Mouse (Mus musculus): Measurements from ENCODE around the gene Ctnnbl1. TPM values are rescaled to one million over a fixed set of nuclear protein-coding genes. Genes with fewer than 3 reads are reported as not detected.

Ctnnbl1 gene
- total RNA-seq (2021) = 10 to 100 TPM; 20.6 to 22.6 TPM
- long read RNA-seq, experiment 1, transcript Ctnnbl1-201 (16 exons, 2,442 nt) = major isoform, 60 of 109 reads
- long read RNA-seq, experiment 1, partial matches to known transcripts = 38 of 109 reads
- long read RNA-seq, experiment 1, other reads (novel, unspliced or antisense) = 11 of 109 reads
- long read RNA-seq, experiment 2, transcript Ctnnbl1-201 (16 exons, 2,442 nt) = major isoform, 33 of 73 reads
- long read RNA-seq, experiment 2, partial matches to known transcripts = 33 of 73 reads
- long read RNA-seq, experiment 2, other reads (novel, unspliced or antisense) = 7 of 73 reads

DNA sequence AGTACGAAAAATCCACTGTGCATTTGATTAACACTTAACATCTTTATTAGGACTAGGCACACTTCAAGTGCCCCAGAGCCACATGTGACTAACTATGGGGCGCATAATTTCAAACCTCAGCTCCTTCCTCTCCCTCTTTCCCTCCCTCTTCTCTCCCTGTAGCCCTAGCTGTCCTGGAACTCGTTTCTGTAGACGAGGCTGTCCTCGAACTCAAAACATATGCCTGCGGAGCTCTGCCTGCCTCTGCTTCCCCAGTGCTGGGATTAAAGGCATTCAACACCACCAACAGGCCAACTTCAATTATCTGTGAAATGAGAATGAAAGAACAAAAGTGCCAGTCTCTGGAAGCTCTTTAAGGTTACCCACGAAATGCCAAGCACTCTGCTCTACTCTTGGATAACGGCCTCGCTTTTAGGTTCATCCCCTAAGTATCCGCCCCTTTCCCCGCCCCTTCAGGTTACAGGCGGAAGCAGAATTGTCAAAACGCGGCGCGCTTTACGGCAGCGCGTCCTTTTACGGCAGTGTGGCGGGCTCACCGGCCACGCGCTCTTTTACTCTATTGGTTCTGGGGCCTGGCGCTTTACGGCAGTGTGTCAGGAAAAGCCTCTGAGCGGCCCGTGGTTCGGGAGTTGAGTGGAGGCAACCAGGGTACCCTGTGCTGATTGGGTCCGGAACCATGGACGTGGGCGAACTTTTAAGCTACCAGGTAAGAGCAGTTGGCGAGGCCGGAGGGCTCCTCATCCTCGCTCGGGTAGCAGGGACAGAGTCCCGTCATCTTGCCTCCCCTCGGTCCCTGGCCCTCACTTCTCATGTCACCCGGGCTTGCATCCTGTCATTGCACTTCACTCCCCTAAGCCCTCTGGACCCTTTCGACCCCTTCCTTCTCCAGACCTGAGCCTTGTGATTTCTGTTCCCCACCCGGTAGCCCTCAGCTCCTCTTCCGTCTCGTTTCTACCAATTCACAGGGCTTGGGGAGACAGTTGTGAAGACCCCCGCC lies at the start of gene Ctnnbl1:
Gene Ctnnbl1, plus strand, starts transcription at position 548 of the 997 bp plus-strand sequence.
- peak; percentile 99 for DNase-seq

DNA sequence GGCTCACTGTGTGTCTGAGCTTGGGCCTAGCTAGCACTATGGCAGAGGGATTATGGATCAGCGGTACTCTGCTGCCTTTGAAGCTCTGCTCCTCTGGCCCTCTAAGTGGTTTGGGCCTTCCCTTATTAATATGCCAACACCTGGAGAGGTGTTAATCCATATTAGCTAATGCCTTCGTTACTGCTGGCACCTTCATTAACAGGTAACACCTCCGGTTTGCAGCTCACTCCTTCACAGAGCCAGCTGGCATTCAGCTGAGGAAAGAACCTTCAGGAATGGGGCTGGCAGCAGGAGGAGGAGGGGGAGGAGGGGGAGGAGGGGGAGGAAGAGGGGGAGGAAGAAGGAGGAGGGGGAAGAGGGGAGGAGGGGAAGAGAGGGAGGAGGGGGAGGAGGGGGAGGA lies 49.7 kb upstream of the Ctnnbl1 start:
- DNase-seq = no peak

DNA sequence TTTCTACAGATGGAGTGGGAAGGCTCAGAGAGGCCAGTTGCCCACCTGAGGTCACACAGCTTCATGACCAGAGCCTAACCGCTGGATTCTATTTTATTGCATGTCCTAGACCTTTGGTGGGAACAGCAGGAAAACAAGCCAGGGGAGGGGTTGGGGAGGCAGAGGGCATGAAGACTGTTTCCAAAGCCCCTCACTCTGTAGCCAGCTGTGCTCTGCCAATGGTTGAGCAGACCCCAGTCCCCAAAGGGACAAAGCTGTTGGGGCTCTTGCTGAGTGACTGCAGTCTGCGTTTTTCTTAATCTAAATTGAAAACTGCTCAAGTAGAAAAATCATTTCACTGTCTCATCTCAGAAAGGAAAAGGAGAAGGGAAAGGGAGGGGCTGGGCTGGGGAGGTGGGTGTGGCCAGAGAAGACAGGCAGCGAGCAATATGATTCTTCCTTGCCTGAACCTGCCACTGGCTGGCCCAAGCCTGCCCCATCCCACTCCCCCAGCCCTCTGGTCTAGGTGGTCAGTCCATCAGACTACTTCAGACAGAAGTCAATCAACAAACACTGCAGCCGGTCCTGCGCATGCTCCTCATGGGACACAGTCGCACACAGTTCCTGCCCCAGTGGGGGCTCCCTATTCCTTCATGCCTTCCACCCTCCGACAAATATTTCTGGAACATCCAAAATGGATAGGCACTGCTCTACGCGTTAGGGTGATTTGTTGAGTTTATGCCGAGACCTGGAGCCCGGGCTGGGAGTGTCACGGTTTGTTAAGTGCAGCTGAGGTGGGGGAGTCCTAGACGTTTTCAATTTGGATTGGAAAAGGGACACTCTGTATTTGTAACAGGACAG lies 45.7 kb upstream of the Ctnnbl1 start:
- DNase-seq = no peak

DNA sequence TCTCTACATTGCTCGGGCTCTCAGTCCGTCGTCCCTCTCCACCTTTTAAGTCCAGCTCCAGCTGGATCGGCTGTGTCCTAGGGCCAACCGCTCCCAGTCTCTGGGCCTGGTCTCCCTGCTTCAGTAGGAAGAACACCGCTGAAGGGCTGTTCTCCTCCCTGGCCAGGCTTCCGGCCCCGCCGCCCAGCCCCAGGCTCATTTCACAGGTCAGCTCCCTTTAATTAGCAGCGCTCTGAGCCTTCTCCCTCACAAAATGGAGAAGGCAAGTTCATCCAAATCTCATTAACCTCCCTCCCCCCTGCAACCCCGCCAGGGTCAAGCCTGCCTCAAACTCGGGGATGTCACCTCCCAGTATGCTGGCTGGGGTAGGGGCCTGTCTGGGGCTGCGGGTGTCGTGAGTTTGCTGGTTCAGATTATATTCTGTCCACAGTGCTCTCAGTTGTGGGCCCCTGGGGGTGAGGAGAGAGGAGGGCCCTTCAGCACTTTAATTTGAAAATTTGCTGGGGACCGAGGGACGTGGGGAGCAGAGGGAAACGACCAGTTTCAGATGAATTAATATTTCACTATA lies 44.8 kb upstream of the Ctnnbl1 start:
- no peak for DNase-seq

DNA sequence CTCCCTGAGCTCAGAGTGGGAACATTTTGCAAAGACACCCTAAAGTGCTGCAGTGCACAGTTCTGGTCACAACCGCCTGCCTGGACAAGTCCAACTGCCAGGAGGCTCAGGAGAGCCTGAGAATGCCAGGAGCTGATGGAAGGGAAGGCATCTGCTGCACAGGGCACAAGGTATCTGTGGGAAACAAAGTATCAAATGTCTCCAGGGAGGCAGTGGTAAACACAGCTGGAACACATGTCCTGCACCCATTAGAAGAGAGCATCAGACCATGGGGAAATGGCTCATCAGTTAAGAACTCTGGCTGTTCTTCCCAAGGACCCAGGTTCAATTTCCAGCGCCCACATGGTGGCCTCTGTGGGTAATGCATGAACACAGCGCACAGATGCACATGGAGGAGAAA lies 43.6 kb upstream of the Ctnnbl1 start:
- no peak for DNase-seq

DNA sequence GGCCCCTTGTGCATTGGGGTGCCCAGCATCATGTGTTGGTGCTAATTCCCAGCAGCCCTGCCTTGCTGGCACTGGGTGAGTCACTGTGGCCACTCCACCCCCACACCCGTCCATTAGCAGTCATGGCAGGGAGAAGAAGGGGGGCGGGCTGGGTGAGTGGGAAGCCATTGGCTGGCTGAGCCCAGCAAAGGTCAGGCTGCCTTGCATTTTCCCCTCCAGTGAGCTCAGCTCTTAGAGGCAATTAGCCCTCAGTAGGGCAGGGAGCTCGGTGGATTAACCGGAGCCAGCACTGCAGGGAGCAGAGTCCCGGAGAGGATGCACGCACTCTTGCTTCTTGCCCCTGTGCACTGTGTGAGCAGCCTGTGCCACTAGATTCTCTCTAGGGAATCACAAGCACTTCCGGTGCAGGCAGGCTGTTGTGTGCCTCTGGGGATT lies 40.9 kb upstream of the Ctnnbl1 start:
- peak; percentile 38 for DNase-seq

DNA sequence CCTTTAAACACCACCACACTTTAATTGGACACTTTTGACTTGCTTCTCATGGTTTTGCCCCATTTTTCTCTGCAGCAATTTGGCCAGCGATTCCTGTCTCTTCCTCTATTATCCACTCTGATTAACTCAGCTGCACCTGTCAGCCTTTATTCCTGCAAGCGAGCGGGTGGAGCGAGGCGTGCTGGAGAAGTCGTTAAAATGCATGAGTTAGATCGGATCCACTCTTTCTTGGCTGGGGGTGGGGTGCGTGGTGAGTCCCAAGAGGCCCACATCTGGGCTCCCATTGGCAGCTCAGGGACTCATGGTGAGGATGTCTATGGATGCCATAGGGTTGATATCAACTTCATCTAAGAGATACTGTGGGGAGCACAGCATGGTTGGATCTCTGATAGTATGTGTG lies 34.0 kb upstream of the Ctnnbl1 start:
- DNase-seq = no peak

DNA sequence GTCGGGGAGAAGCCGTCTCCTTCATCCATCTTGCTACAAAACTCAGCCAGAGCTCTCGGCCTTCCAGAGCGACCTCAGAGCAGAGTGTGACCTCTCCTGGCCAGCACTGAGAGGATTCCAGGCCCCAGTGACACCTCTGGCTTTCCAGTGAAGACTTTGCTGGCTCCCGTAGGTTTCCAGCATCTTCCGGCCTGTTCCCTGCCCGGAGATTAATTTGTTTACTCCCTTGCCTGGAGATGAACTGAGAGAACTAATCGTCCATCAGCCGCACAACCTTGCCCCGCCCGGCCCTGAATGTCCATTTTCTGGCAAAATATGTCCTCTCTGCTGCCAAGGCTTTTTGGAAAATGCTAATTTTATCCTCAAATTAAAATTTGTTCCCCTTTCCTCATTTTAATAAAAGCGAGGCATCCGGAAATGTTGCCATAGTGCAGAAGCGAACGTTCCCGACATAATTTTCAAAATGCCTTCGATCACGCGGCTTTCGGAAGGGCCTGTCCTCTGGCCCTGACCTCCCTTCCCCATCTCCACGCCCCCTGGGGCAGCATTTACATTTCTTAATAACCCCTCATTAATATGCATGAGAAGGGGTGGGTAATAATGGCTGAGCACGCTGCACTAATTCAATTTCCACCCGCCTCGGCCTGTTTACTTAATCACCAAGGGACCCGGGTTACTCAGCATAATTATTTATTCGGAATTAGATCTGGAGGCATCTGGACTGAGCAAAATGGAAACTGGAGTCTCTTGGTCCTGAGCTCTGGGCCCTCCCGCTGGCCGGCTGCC lies 32.0 kb upstream of the Ctnnbl1 start:
- DNase-seq = peak; percentile 8

DNA sequence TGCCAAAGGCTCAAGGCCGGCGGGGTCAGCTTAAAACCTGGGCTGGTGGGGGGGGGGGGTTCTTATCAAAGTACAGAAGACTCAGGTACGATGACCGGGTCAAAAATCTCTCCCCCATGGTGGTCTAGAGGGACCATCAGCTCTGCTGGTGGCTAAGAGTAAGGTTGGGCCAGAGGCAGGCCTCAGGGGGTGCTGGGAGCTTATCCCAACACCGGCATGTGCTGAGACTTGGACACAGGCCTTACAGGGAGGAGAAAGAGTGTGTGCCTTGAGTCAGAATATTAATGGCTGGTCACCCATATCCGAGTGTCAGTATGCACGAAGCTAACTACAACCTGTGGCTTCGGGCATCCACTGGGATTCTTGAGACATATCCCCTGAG lies 31.4 kb upstream of the Ctnnbl1 start:
- DNase-seq = no peak

DNA sequence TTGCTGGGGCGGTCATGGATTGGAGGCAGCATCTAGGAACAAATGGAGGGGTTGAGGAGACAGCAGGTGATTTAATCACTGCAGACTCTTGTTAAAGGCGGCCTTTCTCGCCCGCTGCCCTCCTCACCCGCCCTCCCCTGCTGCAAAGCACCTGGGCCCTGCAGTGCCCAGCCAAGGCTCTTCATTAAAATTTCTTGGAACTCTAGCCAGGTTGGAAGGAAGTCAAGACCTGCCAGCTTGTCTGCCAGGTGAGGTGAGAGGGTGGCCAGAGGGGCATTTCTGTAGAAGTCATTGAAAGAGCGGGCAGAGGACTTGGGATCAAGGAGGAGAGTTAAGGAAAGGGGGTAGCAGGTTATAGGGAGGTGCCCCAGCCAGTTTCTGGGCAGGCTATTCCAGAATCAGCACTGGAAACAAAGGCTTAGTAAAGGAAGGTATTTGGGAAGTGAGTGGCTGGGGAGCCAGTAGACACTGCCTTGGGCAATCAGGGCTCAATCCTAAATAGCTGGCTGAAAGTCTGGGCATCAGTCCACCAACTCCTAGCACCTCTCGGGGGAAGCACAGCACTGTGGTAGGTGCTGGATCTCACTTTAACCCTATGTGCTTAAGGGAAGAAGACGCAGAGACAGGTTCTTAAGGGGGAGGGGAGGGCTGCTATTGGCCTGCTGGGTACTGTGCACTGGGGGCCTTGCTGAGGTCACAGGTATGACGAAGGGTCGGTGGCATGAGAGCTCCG lies 29.8 kb upstream of the Ctnnbl1 start:
- DNase-seq = no peak

DNA sequence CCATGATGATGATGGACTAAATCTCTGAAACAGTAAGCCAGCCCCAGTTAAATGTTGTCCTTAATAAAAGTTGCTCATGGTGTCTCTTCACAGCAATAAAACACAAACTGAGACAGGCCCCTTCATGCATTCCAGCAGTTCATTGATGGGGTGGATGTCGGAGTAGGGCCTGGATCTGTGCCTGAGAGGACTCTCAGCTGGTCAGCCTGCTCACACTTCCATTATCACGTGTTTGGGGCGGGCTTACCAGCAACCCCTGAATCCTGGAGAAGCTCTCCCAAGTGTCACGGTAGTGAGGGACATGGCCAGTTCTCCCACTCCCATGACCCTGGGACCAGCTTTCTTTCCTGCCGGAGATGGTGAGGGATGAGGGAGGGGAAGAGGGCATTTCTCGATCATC lies 24.5 kb upstream of the Ctnnbl1 start:
- DNase-seq = no peak

DNA sequence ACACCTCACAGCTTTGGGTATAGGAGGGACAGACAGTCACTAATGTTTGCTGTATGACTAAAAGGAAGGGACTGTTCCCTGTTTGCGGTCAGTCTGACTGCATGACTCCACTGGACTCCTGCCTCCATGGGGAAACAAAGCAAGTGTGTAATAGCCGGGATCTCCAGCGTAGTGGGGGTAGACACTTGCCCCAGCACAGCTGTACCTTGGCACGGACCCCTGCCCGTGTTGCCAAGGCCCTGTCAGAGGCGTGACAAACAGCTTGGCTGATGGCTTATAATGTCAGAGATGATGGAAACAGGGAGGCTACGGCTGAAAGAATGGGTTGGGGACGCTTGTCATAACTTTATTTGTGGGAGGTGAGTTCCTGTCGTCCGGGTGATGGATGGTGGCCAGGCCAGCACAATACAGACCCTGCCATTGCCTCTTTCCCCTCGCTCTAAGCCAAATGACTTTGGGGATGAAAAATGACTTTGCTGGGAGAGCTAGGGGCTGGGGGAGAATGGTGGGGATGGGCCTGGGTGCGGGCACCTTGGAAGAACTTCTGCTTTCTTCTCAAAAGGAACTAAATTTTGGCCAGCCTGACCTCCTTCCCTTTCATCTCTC lies 21.5 kb upstream of the Ctnnbl1 start:
- DNase-seq = peak; percentile 58

DNA sequence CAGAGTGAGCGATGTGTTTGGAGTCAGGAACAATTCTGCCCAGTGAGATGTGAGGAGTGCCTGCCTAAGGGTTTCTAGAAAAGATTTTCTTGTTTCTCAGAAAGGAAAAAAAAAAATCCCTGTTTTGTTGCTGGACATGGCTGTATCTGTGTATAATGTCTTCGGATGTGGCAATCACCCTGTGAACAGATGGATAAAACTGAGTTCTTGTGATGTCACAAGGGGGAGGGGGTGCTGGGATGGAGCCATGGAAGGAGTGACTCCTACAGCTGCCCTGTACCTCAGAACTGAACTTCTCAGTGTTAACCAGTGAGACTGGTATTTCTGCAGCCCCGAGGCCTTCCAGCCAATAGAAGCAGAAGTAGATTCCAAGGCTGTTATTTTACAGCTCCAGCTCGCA lies 18.8 kb upstream of the Ctnnbl1 start:
- no peak for DNase-seq

DNA sequence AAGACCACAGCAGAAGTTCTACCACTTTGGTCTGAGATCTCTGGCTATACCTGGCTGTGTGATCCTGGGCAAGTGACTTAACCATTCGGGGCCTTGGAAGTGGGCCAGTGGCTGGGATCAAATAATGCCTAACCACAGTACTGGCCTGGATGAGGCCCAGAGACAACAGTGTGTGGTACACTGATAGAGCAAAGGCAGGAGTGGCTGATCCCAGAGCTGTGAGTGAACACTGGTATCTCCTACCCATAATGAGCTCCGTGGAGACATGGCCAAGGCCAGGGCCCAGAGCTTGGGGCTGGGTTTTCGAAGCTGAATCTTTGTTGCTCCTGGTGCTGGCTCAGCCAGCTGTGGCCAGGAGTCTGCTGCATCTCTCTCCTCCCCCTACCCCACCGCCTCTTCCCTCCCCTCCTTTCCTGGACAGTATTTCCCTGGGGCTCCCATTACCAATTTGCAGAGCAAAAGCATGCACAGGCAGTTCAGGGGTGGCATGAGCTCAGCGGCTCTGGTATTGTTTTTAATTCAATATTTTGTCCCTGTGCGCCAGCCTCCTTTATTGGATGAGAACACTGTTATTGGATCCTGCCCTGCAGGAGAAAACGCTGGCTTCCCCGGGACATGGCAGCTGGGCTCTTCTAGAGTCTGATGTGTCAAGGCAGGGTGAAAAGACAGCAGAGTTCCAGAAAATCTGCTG lies 13.2 kb upstream of the Ctnnbl1 start:
- DNase-seq = peak; percentile 7

DNA sequence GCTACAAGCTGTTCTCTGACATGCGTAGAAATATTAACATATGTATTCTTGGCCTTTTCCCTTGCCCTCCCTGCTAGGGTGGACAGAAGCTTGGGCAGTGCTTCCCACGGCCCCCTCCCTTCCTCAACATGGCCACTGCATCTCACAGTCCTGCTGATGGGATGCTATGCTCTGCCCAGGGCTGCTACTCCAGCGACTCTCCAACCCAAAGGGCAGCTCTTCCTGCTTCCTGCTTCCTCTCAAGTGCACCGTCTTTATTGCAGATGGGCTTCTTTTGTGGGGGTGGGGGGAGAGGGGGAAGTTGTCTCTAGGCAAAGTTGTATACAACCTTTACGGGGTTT lies 12.7 kb upstream of the Ctnnbl1 start:
- DNase-seq = no peak

DNA sequence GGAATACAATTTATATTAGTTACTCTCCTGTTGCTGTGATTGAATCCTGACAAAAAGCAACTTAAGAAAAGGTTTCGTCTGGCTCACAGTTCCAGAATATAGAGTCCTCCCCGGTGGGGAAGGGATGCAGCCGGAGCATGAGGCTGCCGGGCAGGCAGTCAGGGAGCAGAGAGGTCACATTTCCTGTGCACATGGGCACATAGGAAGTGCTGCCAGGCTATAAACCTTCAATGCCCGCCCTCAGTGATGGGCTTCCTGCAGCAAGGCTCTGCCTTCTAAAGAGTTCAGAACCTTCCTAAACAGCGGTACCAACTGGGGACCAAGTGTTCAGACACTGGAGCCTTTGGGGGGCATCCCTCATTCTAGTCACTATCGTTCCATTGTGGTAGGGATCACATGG lies 7.4 kb downstream of the Ctnnbl1 start:
- DNase-seq = no peak

DNA sequence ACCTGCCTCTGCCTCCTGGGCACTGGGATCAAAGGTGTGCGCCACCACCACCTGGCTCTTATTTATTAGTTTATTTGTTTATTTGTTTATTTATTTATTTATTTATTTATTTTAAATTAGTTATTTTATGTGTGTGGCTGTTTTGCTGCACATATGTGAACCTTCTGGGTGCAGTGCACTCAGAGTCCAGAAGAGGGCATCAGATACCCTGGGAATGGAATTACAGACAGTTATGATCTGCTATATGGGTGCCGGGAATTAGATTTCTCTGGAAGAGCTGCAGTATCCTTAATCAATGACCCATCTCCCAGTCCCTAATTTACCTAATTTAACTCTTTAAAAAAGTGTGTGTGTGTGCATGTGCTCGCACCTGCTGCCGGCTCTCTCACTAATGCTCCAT lies 8.5 kb downstream of the Ctnnbl1 start:
- no peak for DNase-seq

DNA sequence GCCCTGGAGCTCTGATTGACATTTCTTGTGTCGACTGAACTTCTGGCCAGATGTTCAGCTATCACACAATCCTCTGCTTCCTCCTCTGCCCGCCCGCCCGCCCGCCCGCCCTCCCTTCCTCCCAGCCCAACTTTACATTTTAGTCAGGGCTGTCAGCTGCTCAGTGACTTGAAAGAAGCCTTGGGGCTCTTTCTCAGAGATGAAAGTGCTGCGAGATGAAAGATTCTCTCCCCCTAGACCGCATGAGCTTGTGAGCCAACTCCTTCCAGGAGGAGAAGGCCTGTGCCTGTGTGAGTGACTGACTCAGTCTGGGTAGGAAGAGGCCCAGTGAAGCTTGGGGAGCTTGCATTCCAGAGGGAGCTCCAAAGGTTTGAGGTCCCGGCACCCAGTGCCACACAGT lies 9.4 kb downstream of the Ctnnbl1 start:
- no peak for DNase-seq

DNA sequence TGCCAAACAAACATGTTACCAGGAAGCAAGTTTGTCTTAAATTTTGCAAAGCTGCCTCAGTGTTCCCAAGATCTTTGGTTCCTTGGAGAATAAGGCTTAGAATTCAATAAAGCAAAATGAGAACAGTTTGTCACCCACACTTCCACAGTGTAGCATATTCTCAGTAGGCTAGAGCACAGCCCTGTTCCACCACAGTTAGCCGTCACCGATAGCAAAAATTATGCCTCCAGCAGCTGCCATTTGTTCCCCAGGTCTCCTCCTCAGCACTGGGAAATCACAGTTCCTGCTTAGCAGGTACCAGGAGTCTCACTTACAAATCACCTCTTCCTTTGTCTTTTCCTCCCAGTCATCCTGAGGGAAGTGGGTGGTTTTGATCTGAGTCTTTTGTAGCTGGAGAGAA lies 10.8 kb downstream of the Ctnnbl1 start:
- DNase-seq = no peak

DNA sequence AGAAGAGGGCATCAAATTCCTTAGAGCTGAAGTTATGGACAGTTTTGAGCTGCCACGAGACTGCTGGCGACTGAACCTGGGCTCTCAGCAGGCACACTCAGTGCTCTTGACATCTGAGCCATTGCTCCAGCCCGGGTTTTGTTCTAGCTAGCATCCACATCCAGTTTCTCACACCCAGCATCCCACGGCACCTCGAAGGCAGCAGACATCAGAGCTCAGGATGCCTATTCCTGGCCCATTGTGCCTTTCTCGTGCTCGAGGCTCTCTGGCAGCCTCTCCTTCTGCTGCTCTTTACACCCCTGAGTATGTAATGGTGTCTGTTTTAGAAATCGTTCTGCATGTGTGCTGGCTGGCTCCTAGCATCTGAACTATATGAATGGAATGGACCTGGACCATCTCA lies 13.3 kb downstream of the Ctnnbl1 start:
- DNase-seq = no peak

Measured in adrenal gland, postnatal 10 days (tissue).